Mouse (Mus musculus): ENCODE measurements around the gene Ccdc127. TPM values are rescaled to one million over a fixed set of nuclear protein-coding genes. Genes with fewer than 3 reads are reported as not detected.

Ccdc127 gene
- total RNA-seq, 2 experiments from 2014 or later: 42.1 to 42.3 TPM

- peak; percentile 71 for DNase-seq
Observed at GRCm38 (mm10) chr13:74390371-74390990, 40.4 kb downstream of the Ccdc127 start, which contains the start of gene Zfp72. Gene Zfp72 (minus strand): TSS chr13:74390836.

- DNase-seq: no peak
Observed at GRCm38 (mm10) chr13:74391156-74391555, 41.0 kb downstream of the Ccdc127 start.

DNA sequence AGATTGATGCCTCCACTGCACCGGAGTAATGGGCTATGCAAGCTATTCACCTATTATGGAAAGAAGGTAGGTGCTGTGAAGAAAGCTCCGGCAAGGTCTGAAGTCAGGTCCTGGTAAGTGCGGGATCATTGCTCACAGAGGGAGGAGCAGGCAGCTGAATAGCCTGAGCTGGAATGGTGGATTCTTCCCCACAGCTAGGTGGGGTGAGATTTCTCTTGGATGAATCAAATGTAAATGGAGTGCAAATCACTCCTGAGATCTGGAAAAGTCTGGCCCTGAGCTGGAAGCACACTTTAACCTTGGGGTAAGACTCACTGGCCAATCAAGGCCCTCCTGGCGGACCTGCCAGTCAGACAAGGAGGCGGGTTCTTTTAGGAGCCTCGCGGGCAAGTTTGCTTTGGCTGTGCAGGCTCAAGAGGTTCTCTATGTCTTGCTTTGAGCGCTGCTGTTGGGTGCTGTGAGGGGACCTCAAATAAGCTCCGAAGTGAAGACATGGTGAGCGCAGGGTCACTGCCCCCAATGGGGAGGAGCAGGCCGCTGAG lies 49.3 kb downstream of the Ccdc127 start, which contains the start of gene Ftl1-ps1:
Gene Ftl1-ps1, plus strand, starts transcription at position 397 of the 542 bp plus-strand sequence.
- DNase-seq: no peak

Small RNA genes lying within 50 kb of the gene (microRNA-seq; reads per million reads assigned to microRNA genes)
- gene Mir692-3: 0 reads per million in 2 experiments

Other genes starting within 250 kb of the Ccdc127 start
- gene Slc9a3, start 228.9 kb upstream of the Ccdc127 start, total RNA-seq (2021): 1 to 10 TPM; 1.4 to 1.5 TPM
- gene Exoc3, start 141.6 kb upstream of the Ccdc127 start, total RNA-seq (2021): 10 to 100 TPM; 55.6 to 57.1 TPM
- gene Ahrr, start 58.0 kb upstream of the Ccdc127 start, total RNA-seq (2021): 1 to 10 TPM; 1.6 to 1.8 TPM
- gene Pdcd6, start 32.7 kb upstream of the Ccdc127 start, total RNA-seq (2021): 10 to 100 TPM; 52.0 to 52.3 TPM
- gene Sdha, start within 50 bp of the Ccdc127 start, total RNA-seq (2021): 1,000 to 10,000 TPM in 1 of 2 experiments, 100 to 1,000 TPM in 1; 966 to 1,001 TPM
- 10 to 100 TPM; 19.9 to 22.5 TPM for gene Lrrc14b, start 13.7 kb downstream of the Ccdc127 start, total RNA-seq (2021)
- 1 to 10 TPM; 2.0 to 2.5 TPM for gene Zfp72, start 40.5 kb downstream of the Ccdc127 start, total RNA-seq (2021)
- 100 to 1,000 TPM; 317 to 366 TPM for gene Ftl1-ps1, start 49.4 kb downstream of the Ccdc127 start, total RNA-seq (2021)
- gene Zfp825, start 143.7 kb downstream of the Ccdc127 start, total RNA-seq (2021): 1 to 10 TPM; 5.7 to 6.7 TPM

All from heart, postnatal 4 days (tissue).